Mouse (Mus musculus): Measurements from ENCODE around the gene Smim12. TPM values are rescaled to one million over a fixed set of nuclear protein-coding genes. Genes with fewer than 3 reads are reported as not detected.

Gene Smim12
- polyA plus RNA-seq (2015; fragmentation: Nextera tagmentation; extraction: Ambion mirVana): 67.5 and 72.2 TPM in 2 replicates

DNA sequence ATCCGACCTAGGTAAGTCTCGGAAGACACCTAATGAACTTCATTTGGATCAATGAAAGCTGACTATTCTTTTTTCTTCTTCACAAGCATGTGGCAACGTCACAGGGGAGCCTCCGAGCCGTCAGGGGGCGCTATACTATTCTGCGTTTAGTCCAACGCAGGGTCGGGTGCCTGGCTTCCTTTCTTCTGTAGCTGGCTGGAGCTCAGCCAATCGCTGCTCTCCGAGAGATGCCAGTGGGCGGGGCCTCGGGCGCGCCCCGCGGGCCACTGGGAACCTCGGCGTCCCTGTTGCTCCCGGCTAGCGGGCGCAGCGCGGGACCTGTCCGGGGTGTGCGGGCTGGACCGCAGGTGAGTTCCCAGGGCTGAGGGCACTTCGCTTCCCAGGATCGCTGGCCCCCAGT, at the start of gene Smim12:
Smim12 (plus strand) TSS at position 233 of the 400 bp plus-strand sequence.
- Histone ChIP-seq H3K27ac (0 out of 2 replicates have a peak within 1 kb of the TSS, but pooled peaks have one; percentile 61), H3K4me1 (replicated peaks; ENCODE audit: insufficient read depth, low read length) (peaks cover 5% of the 10 kb centered on the region; the same call in 1 of the 2 replicates), H3K4me3 (replicated peaks; ENCODE audit: low read depth, low read length) (peak within 1 kb of the TSS; percentile 94), H3K9me3 (replicated peaks; ENCODE audit: low read length) (no peaks in the 10 kb centered on the region), H3K36me3 (ENCODE audit: insufficient read depth, low read length) (0 out of 2 replicates have a peak, but pooled peaks cover 6% of the 10 kb centered on the region), H3K4me2 (ENCODE audit: low read length) (peak within 1 kb of the TSS; percentile 82), H3K9ac (ENCODE audit: low read depth, low read length) (peak within 1 kb of the TSS; percentile 96), H3K27me3 (ENCODE audit: insufficient read depth, low read length) (no peaks in the 10 kb centered on the region)
- ATAC-seq (replicated peaks; ENCODE audit: low FRiP score, low read depth) (peak; percentile 93), DNase-seq (ENCODE audit: low spot score) (peak; percentile 99)
- peak; percentile 94 for TF ChIP-seq CTCF (IDR thresholded peaks at IDR 0.05; ENCODE audit: low read depth)
- WGBS: under 1% methylated on average over 29 of the region's 29 CpGs

DNA sequence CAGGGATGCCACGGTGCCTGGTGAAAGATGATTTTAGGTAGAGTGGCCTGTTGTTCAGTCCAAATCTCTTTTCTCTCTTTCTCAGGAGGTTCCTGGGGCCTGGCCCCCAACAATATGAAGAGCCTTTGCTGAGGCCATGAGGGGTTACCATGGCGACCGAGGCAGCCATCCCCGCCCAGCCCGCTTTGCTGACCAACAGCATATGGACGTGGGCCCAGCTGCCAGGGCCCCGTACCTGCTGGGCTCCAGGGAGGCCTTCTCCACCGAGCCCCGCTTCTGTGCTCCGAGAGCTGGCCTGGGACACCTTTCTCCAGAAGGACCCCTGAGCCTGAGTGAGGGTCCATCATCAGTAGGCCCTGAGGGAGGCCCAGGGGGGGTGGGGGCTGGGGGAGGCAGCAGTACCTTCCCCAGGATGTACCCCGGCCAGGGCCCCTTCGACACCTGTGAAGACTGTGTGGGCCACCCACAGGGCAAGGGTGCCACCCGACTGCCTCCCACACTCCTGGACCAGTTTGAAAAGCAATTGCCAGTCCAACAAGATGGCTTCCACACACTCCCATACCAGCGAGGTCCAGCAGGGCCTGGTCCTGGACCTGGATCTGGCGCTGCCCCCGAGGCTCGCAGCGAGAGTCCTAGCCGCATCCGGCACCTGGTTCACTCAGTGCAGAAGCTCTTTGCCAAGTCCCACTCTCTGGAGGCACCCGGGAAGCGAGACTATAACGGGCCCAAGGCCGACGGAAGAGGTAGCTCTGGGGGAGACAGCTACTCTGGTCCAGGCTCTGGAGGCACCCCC, 48.9 kb upstream of the Smim12 start:
- no peaks in the 10 kb centered on the region for H3K9me3 ChIP-seq (replicated peaks; ENCODE audit: low read length)
- H3K9ac ChIP-seq (ENCODE audit: low read depth, low read length): no peak overlapping the region
- no peaks in the 10 kb centered on the region for H3K4me1 ChIP-seq (replicated peaks; ENCODE audit: insufficient read depth, low read length)
- H3K4me2 ChIP-seq (ENCODE audit: low read length): no peak overlapping the region
- no peak overlapping the region for H3K4me3 ChIP-seq (replicated peaks; ENCODE audit: low read depth, low read length)
- no peak for DNase-seq (ENCODE audit: low spot score)
- no peak for TF ChIP-seq CTCF (IDR thresholded peaks at IDR 0.05; ENCODE audit: low read depth)
- WGBS: 86% methylated on average over 25 of the region's 25 CpGs
- H3K27me3 ChIP-seq (ENCODE audit: insufficient read depth, low read length): no peaks in the 10 kb centered on the region
- no peak for ATAC-seq (replicated peaks; ENCODE audit: low FRiP score, low read depth)
- no peaks in the 10 kb centered on the region for H3K36me3 ChIP-seq (ENCODE audit: insufficient read depth, low read length)
- no peak overlapping the region for H3K27ac ChIP-seq

DNA sequence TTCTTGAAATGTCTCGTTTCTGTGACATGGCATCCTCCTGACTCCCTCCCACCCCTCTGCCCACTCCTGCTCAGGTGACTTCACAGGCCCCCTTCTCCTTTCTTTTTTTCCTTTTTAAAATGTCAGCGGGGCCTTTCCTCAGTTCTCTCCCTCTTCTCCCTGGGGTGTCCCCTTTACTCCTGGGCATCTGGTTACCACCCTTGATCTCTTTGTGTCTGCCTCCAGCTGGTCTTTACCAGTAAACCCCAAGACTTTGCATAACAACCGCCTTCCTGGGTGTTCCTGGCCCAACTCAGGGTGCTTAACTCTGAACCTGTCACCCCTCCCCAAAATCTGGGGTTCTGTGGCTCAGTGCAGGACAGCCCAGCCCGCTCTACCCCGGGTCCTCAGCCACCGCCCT, 45.0 kb upstream of the Smim12 start:
- no peak overlapping the region for H3K27ac ChIP-seq
- no peaks in the 10 kb centered on the region for H3K36me3 ChIP-seq (ENCODE audit: insufficient read depth, low read length)
- no peaks in the 10 kb centered on the region for H3K27me3 ChIP-seq (ENCODE audit: insufficient read depth, low read length)
- H3K4me3 ChIP-seq (replicated peaks; ENCODE audit: low read depth, low read length): no peak overlapping the region
- TF ChIP-seq CTCF (IDR thresholded peaks at IDR 0.05; ENCODE audit: low read depth): no peak
- ATAC-seq (replicated peaks; ENCODE audit: low FRiP score, low read depth): no peak
- H3K9ac ChIP-seq (ENCODE audit: low read depth, low read length): no peak overlapping the region
- H3K4me1 ChIP-seq (replicated peaks; ENCODE audit: insufficient read depth, low read length): no peaks in the 10 kb centered on the region
- no peak for DNase-seq (ENCODE audit: low spot score)
- no peaks in the 10 kb centered on the region for H3K9me3 ChIP-seq (replicated peaks; ENCODE audit: low read length)
- H3K4me2 ChIP-seq (ENCODE audit: low read length): no peak overlapping the region
- WGBS: 24% methylated on average over 6 of the region's 6 CpGs

DNA sequence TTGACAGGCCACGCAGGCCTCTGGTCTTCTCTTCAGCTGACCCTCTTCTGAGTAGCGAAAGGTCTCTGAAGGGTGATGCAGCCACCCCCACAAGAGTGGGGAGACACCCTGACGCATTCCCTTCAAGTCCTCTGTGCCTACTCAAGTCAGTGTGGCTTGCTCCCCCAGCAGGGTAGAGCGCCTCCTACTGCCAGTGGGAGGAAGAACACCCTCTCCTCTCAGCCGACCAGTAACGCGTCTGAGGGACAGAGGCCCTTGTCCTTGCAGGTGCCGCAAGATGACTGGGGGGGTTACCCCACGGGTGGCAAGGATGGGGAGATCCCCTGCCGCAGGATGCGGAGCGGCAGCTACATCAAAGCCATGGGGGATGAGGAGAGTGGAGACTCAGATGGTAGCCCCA, 44.2 kb upstream of the Smim12 start:
- no peaks in the 10 kb centered on the region for H3K36me3 ChIP-seq (ENCODE audit: insufficient read depth, low read length)
- no peak overlapping the region for H3K4me3 ChIP-seq (replicated peaks; ENCODE audit: low read depth, low read length)
- ATAC-seq (replicated peaks; ENCODE audit: low FRiP score, low read depth): no peak
- no peaks in the 10 kb centered on the region for H3K4me1 ChIP-seq (replicated peaks; ENCODE audit: insufficient read depth, low read length)
- no peak for DNase-seq (ENCODE audit: low spot score)
- no peaks in the 10 kb centered on the region for H3K9me3 ChIP-seq (replicated peaks; ENCODE audit: low read length)
- H3K27me3 ChIP-seq (ENCODE audit: insufficient read depth, low read length): no peaks in the 10 kb centered on the region
- H3K27ac ChIP-seq: no peak overlapping the region
- no peak overlapping the region for H3K9ac ChIP-seq (ENCODE audit: low read depth, low read length)
- H3K4me2 ChIP-seq (ENCODE audit: low read length): no peak overlapping the region
- TF ChIP-seq CTCF (IDR thresholded peaks at IDR 0.05; ENCODE audit: low read depth): peak; percentile 23; the same call in 1 of the 2 replicates
- WGBS: 69% methylated on average over 12 of the region's 12 CpGs

GRCm38 (mm10) chr4:127200164-127200722, 43.3 kb upstream of the Smim12 start:
- Histone ChIP-seq H3K27me3 (ENCODE audit: insufficient read depth, low read length) (no peaks in the 10 kb centered on the region), H3K4me1 (replicated peaks; ENCODE audit: insufficient read depth, low read length) (no peaks in the 10 kb centered on the region), H3K4me2 (ENCODE audit: low read length) (no peak overlapping the region), H3K36me3 (ENCODE audit: insufficient read depth, low read length) (no peaks in the 10 kb centered on the region), H3K4me3 (replicated peaks; ENCODE audit: low read depth, low read length) (no peak overlapping the region), H3K9ac (ENCODE audit: low read depth, low read length) (no peak overlapping the region), H3K27ac (no peak overlapping the region), H3K9me3 (replicated peaks; ENCODE audit: low read length) (no peaks in the 10 kb centered on the region)
- no peak for ATAC-seq (replicated peaks; ENCODE audit: low FRiP score, low read depth)
- TF ChIP-seq CTCF (IDR thresholded peaks at IDR 0.05; ENCODE audit: low read depth): no peak
- WGBS: 83% methylated on average over 12 of the region's 12 CpGs
- no peak for DNase-seq (ENCODE audit: low spot score)

DNA sequence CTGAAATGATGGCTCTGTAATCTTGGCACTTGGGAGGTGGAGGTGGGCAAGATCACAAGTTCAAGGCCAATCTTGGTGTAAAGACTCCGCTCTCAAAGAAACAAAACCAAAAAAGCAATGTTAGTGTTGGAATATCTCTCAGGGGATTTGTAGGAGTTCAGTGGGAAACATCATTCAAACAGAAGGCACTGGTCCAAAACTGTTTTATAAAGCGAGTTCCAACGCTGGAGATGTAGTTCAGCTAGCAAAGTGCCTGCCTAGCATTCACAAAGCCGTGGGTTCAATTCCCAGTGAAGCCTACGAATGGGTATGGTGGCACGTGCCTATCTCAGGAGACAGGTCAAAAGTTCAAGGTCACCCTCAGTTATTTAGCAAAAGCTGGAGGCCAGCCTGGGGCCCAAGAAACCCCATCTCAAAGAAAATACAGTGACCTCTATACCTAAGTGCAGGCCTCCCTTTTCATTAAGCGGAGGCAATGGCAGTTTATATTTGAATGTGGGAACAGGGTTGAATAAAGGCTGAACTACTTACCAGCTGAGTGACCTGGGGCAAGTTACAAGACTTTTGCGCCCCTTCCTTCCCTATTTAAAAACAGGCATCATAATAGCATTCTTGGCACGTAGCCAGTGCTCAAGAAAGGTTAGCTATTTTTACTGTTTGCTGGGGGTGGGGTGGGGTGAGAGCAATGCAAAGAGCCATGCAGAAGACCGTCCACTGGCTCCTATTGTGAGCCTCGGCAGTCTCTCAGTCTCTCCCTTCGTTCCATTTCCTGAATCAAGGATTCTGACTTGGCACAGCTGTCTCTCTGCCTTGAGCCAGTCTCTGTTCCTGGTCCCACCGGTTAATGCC, 42.6 kb upstream of the Smim12 start:
- Histone ChIP-seq H3K9ac (ENCODE audit: low read depth, low read length) (no peak overlapping the region), H3K27me3 (ENCODE audit: insufficient read depth, low read length) (no peaks in the 10 kb centered on the region), H3K9me3 (replicated peaks; ENCODE audit: low read length) (no peaks in the 10 kb centered on the region), H3K4me3 (replicated peaks; ENCODE audit: low read depth, low read length) (no peak overlapping the region), H3K4me2 (ENCODE audit: low read length) (no peak overlapping the region), H3K36me3 (ENCODE audit: insufficient read depth, low read length) (no peaks in the 10 kb centered on the region), H3K4me1 (replicated peaks; ENCODE audit: insufficient read depth, low read length) (no peaks in the 10 kb centered on the region), H3K27ac (no peak overlapping the region)
- DNase-seq (ENCODE audit: low spot score): no peak
- no peak for ATAC-seq (replicated peaks; ENCODE audit: low FRiP score, low read depth)
- 57% methylated on average over 13 of the region's 13 CpGs for WGBS
- no peak for TF ChIP-seq CTCF (IDR thresholded peaks at IDR 0.05; ENCODE audit: low read depth)

Data from kidney, postnatal 0 days (tissue).